Mouse (Mus musculus) bone marrow macrophage, adult 2 months (primary cell): Measurements from ENCODE around the gene Ddb2.
A peak's percentile ranks its signal among the peaks of the same experiment; 100 is the strongest.

Experiments
- CTCF ChIP-seq: IDR thresholded peaks from 2 replicates; pipeline ENCODE4 v1.5.1; 2012; ENCODE audit warnings: low read depth, mild to moderate bottlenecking, low read length, moderate library complexity
- POLR2A ChIP-seq: IDR thresholded peaks from 2 replicates; pipeline ENCODE4 v1.6.1; 2012; ENCODE audit warnings: mild to moderate bottlenecking, low read depth, low read length, borderline replicate concordance

- TF ChIP-seq POLR2A (no peak), CTCF (peak; percentile 66)
Observed at GRCm38 (mm10) chr2:91285885-91286505, 49.2 kb upstream of the Ddb2 start.
